Mouse (Mus musculus) midbrain, embryonic 10.5 days (tissue): ENCODE measurements around the gene Mucl2. TPM values are rescaled to one million over a fixed set of nuclear protein-coding genes. Genes with fewer than 3 reads are reported as not detected.
"Not testable (repeated sequence)": the region's sequence is repeated elsewhere in the genome, so short reads cannot be mapped to it uniquely, and the experiment has no call there.

Experiments used
- DNase-seq: peaks from one replicate; pipeline ENCODE4 v3.0.0-alpha.2; 2017; ENCODE audit warnings: low spot score
- H3K27ac ChIP-seq: fragments of 300-500 bp; sonication (generic); replicated peaks from 2 replicates; pipeline ENCODE4 v1.5.1; 2016; ENCODE audit warnings: mild to moderate bottlenecking
- H3K27me3 ChIP-seq: fragments of 300-500 bp; sonication (generic); 2 replicates; pipeline ENCODE4 v1.6.1; 2016; ENCODE audit warnings: low read depth, mild to moderate bottlenecking; ENCODE audit not compliant: poor library complexity, severe bottlenecking
- H3K36me3 ChIP-seq: fragments of 300-500 bp; sonication (generic); 2 replicates; pipeline ENCODE4 v1.6.1; 2016; ENCODE audit warnings: mild to moderate bottlenecking, moderate library complexity
- H3K4me1 ChIP-seq: fragments of 300-500 bp; sonication (generic); 2 replicates; pipeline ENCODE4 v1.6.1; 2016
- H3K4me3 ChIP-seq: fragments of 300-500 bp; sonication (generic); 2 replicates; pipeline ENCODE4 v1.5.1; 2016; ENCODE audit warnings: mild to moderate bottlenecking, moderate library complexity
- H3K9me3 ChIP-seq: fragments of 300-500 bp; sonication (generic); replicated peaks from 2 replicates; pipeline ENCODE4 v1.6.1; 2016; ENCODE audit warnings: mild to moderate bottlenecking
- WGBS: fragments of 180-500 bp; shearing (Covaris S2); methylation state at CpG from one replicate; pipeline ENCODE4 v1.1.7; 2016; 5-methylcytosine and 5-hydroxymethylcytosine counted together
- microRNA-seq: library from miRNA; unstranded; fragments of <30 nt; microRNA quantifications from one replicate; pipeline ENCODE4, GENCODE M21; 2017
- polyA plus RNA-seq: library from polyadenylated mRNA; unstranded; fragments of >200 nt; fragmentation: Nextera tagmentation; extraction: Ambion mirVana; gene quantifications from 2 replicates; pipeline ENCODE4 v1.2.1, GENCODE M21; 2016

Mucl2 gene
- polyA plus RNA-seq, result not detected in 2 replicates

GRCm38 (mm10) chr15:103899212-103899611 is at the start of gene Mucl2:
Gene Mucl2 (minus strand): TSS chr15:103899312.
- Histone ChIP-seq H3K27me3 (no peaks in the 10 kb centered on the region), H3K4me3 (no peak within 1 kb of the TSS), H3K4me1 (no peaks in the 10 kb centered on the region), H3K27ac (no peak within 1 kb of the TSS), H3K9me3 (no peaks in the 10 kb centered on the region), H3K36me3 (no peaks in the 10 kb centered on the region)
- no peak for DNase-seq
- 91% methylated on average over 1 of the region's 1 CpGs for WGBS

GRCm38 (mm10) chr15:103913061-103913460 is 13.9 kb upstream of the Mucl2 start:
- H3K9me3 ChIP-seq, result peaks cover 11% of the 10 kb centered on the region
- H3K36me3 ChIP-seq, H3K4me3 ChIP-seq, H3K27ac ChIP-seq, DNase-seq, H3K4me1 ChIP-seq, H3K27me3 ChIP-seq: not testable (repeated sequence)
- 50% methylated on average over 1 of the region's 1 CpGs for WGBS

Small RNAs within 50 kb of the gene (microRNA-seq; reads per million reads assigned to microRNA genes)
- not detected for gene Gm22852

Other genes starting within 250 kb of the Mucl2 start
- gene Mucl1, start 143.8 kb downstream of the Mucl2 start, polyA plus RNA-seq, result not detected in 2 replicates